Mouse (Mus musculus) intestine, postnatal 0 days (tissue): Measurements from ENCODE around the gene 4930469K13Rik. TPM values are rescaled to one million over a fixed set of nuclear protein-coding genes. Genes with fewer than 3 reads are reported as not detected.

ENCODE experiments used
- ATAC-seq: fragments of 200-750 bp; cut with Nextera tagmentation; 2 replicates; pipeline ENCODE4 v1.8.0; 2017; ENCODE audit warnings: mild to moderate bottlenecking, moderate TSS enrichment, moderate library complexity
- H3K27ac ChIP-seq: fragments of 300-500 bp; sonication (generic); 2 replicates; pipeline ENCODE4 v1.5.1; 2014; ENCODE audit warnings: mild to moderate bottlenecking, low read depth, low read length, moderate library complexity
- H3K27me3 ChIP-seq: fragments of 300-500 bp; sonication (generic); replicated peaks from 2 replicates; pipeline ENCODE4 v1.6.1; 2014; ENCODE audit warnings: low read length, mixed read lengths; ENCODE audit not compliant: control insufficient read depth, insufficient read depth
- H3K36me3 ChIP-seq: fragments of 300-500 bp; sonication (generic); 2 replicates; pipeline ENCODE4 v1.6.1; 2014; ENCODE audit warnings: mild to moderate bottlenecking, moderate library complexity; ENCODE audit not compliant: control insufficient read depth, insufficient read depth
- H3K4me1 ChIP-seq: fragments of 300-500 bp; sonication (generic); replicated peaks from 2 replicates; pipeline ENCODE4 v1.6.1; 2014; ENCODE audit warnings: antibody characterized with exemption, low read length, mixed read lengths; ENCODE audit not compliant: control insufficient read depth, insufficient read depth
- H3K4me2 ChIP-seq: fragments of 300-500 bp; sonication (generic); replicated peaks from 2 replicates; pipeline ENCODE4 v1.6.1; 2014; ENCODE audit warnings: low read depth, mild to moderate bottlenecking, moderate library complexity
- H3K4me3 ChIP-seq: fragments of 300-500 bp; sonication (generic); 2 replicates; pipeline ENCODE4 v1.5.1; 2014; ENCODE audit warnings: low read depth, low read length
- H3K9ac ChIP-seq: fragments of 300-500 bp; sonication (generic); 2 replicates; pipeline ENCODE4 v1.6.1; 2014; ENCODE audit warnings: mild to moderate bottlenecking, low read depth, low read length
- H3K9me3 ChIP-seq: fragments of 300-500 bp; sonication (generic); 2 replicates; pipeline ENCODE4 v1.6.1; 2016; ENCODE audit warnings: mixed run types; ENCODE audit not compliant: control insufficient read depth
- CTCF ChIP-seq: sonication (generic); IDR thresholded peaks from 2 replicates; pipeline ENCODE4 v1.5.1; 2016; ENCODE audit warnings: low read depth, mild to moderate bottlenecking, control low read depth, antibody characterized with exemption, moderate library complexity
- WGBS: fragments of 180-500 bp; shearing (Covaris S2); extraction: QIAGEN DNeasy Blood & Tissue Kit; methylation state at CpG from one replicate; pipeline ENCODE4 v1.1.7; 2014; 5-methylcytosine and 5-hydroxymethylcytosine counted together
- polyA plus RNA-seq: library from polyadenylated mRNA; unstranded; fragments of >200 nt; fragmentation: Nextera tagmentation; extraction: Ambion mirVana; gene quantifications from 2 replicates; pipeline ENCODE4 v1.2.1, GENCODE M21; 2015

4930469K13Rik gene
- polyA plus RNA-seq, 1 experiment from 2014 or later: not detected

DNA sequence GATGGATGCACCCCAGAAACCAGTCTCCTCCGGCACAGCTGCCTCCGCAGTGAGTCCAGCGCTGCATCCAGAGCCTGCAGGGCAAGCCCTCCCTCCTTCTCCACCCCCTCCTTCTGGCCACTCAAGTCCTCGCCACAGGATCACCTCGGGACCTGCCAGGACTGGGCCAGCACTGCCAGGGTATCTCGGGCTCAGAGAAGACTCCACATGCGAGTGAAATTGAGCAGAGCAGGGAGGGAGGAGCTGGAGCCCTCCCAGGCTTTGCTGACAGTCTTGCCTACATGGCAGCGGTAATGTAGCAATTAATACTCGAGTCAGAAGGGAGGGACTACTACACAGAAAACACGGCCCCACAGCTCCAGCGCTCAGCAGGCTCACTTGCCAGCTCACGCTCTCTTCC lies 105.4 kb downstream of the 4930469K13Rik start, which contains the start of gene Kcnip1:
Gene Kcnip1, minus strand, starts transcription at position 215 of the 400 bp plus-strand sequence.
- no peak within 1 kb of the TSS for H3K9ac ChIP-seq

DNA sequence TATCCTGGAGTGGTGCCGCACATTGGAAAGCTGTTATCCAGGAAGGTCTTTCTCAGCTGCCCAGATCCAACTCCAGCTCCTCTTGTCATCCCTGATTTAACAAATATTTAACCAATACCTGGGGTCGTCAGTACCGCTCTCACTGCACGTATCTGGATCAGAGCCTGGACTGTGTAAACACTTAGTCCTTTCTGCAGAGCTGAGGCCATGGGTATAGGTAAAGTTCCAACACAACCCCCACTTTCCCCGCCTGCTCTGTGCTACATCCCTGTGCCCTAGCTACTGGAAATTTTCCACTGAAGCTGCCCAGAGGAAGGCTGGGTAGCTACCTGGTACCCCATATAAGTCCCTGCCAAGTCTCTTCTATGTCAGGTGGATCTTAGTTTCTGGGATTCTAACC lies 108.4 kb downstream of the 4930469K13Rik start:
- no peaks in the 10 kb centered on the region for H3K27me3 ChIP-seq
- H3K27ac ChIP-seq: no peak overlapping the region
- TF ChIP-seq CTCF: no peak
- H3K4me3 ChIP-seq: no peak overlapping the region
- ATAC-seq: no peak
- WGBS: 42% methylated on average over 5 of the region's 5 CpGs
- no peak overlapping the region for H3K9ac ChIP-seq
- no peaks in the 10 kb centered on the region for H3K36me3 ChIP-seq
- H3K4me1 ChIP-seq: no peaks in the 10 kb centered on the region
- no peak overlapping the region for H3K4me2 ChIP-seq
- no peaks in the 10 kb centered on the region for H3K9me3 ChIP-seq

More for the DNA sequence above, 105.4 kb downstream of the 4930469K13Rik start, which contains the start of gene Kcnip1:
- H3K36me3 ChIP-seq: no peaks in the 10 kb centered on the region
- H3K9me3 ChIP-seq: no peaks in the 10 kb centered on the region
- TF ChIP-seq CTCF: no peak
- no peak for ATAC-seq
- peak within 1 kb of the TSS; percentile 39; the same call in 1 of the 2 replicates for H3K4me2 ChIP-seq
- H3K27me3 ChIP-seq: no peaks in the 10 kb centered on the region
- H3K4me1 ChIP-seq: no peaks in the 10 kb centered on the region
- WGBS: 16% methylated on average over 12 of the region's 12 CpGs
- H3K4me3 ChIP-seq: no peak within 1 kb of the TSS
- no peak within 1 kb of the TSS for H3K27ac ChIP-seq

DNA sequence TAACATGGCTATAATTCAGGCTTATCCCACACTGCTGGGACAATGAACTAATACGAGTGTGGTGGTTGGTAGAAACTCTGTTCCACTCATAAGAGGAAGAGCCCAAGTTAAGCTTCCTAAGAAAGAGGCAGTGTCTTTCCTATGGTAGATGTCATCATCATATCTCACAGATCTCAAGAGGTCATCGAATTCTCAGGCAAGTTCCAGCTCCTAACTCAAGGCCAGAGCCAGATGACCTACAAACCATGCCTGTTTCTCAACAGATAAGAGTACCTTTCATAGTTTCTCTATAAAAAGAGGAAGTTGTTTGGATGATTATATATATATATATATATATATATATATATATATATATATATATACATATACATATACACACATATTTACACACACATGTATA lies 111.8 kb downstream of the 4930469K13Rik start:
- no peak for TF ChIP-seq CTCF

DNA sequence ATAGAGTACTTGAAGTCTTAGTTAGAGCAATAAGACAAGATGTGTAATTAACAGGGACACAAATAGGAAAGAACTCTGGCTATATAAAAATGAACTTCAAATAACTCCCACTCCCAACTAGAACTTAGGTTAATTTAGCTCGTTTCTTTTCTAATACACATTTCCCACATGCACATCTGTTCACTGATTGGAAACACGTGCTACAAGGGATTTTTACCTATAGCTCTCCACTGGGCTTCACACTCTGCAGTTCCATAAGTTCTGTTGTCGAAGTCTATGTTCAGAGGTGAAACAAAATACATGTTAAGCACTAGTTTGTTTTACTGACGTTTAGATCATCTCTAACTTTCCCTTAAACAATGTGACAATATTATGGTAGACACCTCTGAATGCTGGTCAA lies 118.2 kb downstream of the 4930469K13Rik start:
- no peaks in the 10 kb centered on the region for H3K4me1 ChIP-seq
- no peak overlapping the region for H3K4me2 ChIP-seq
- 78% methylated on average over 4 of the region's 4 CpGs for WGBS
- no peaks in the 10 kb centered on the region for H3K9me3 ChIP-seq
- H3K4me3 ChIP-seq: no peak overlapping the region
- H3K27ac ChIP-seq: no peak overlapping the region
- no peak for ATAC-seq
- no peaks in the 10 kb centered on the region for H3K36me3 ChIP-seq
- no peak for TF ChIP-seq CTCF
- H3K9ac ChIP-seq: no peak overlapping the region
- H3K27me3 ChIP-seq: no peaks in the 10 kb centered on the region

More for the DNA sequence above, 111.8 kb downstream of the 4930469K13Rik start:
- H3K4me3 ChIP-seq: no peak overlapping the region
- no peak for ATAC-seq
- H3K27ac ChIP-seq: no peak overlapping the region
- 84% methylated on average over 2 of the region's 2 CpGs for WGBS
- no peaks in the 10 kb centered on the region for H3K4me1 ChIP-seq
- H3K9ac ChIP-seq: no peak overlapping the region
- H3K36me3 ChIP-seq: no peaks in the 10 kb centered on the region
- H3K27me3 ChIP-seq: no peaks in the 10 kb centered on the region
- no peaks in the 10 kb centered on the region for H3K9me3 ChIP-seq
- H3K4me2 ChIP-seq: no peak overlapping the region

DNA sequence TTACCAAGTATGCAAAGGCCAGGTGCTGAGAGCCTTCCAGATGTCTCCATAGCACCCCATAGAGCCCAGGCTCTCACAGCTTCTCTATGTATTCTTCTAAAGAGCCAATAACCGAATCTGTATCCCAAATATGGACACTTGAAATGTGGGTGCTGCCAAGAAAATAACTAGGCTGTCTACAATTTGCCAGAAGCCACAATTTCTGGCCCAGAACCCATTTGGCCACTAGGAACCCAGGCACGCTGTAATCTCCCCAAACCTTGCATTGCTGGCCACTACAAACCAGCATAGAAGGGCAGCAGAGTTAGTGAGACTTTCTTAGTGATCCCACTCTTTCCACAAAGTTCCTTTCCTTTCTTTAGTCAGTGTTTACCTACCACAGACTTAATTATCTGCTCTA lies 123.2 kb downstream of the 4930469K13Rik start:
- ATAC-seq: no peak
- WGBS: 80% methylated on average over 2 of the region's 2 CpGs
- no peak overlapping the region for H3K4me3 ChIP-seq
- H3K4me1 ChIP-seq: no peaks in the 10 kb centered on the region
- H3K4me2 ChIP-seq: no peak overlapping the region
- H3K9me3 ChIP-seq: no peaks in the 10 kb centered on the region
- no peaks in the 10 kb centered on the region for H3K36me3 ChIP-seq
- no peak overlapping the region for H3K27ac ChIP-seq
- H3K27me3 ChIP-seq: no peaks in the 10 kb centered on the region
- H3K9ac ChIP-seq: no peak overlapping the region
- no peak for TF ChIP-seq CTCF

DNA sequence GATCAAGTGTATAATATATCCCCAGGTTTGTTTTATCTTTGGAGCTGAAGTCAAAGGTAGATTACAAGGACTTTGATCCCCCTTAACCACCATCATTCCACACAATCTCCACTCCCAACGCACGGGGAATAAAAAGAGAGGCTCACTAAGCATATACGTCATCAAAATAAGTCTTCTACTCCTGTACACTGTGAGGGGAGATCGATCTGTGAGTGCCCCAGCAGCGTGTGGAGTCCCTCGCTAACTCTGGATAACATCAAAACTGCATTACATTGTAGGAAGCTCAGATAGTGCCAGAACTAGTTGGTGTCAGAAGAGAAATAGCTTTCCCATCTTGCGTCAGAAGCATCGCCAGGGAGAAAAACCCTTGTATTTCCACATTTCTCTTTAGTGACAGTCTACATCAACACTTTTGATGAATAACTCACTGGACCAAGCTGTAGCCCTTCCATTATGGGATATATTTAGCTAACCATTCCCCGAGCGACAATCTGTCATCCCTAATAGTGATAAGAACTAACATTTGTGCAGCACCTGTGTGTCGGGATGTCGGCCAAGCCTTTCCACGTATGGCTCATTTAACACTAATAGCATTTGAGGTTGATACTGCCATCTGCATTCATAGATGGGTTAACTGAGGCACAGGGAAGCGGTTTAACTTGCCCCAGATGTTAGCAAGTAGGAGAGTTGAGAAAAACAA lies 123.9 kb downstream of the 4930469K13Rik start:
- Histone ChIP-seq H3K36me3 (no peaks in the 10 kb centered on the region), H3K4me1 (no peaks in the 10 kb centered on the region), H3K9ac (no peak overlapping the region), H3K4me2 (no peak overlapping the region), H3K9me3 (no peaks in the 10 kb centered on the region), H3K27me3 (no peaks in the 10 kb centered on the region), H3K27ac (no peak overlapping the region), H3K4me3 (no peak overlapping the region)
- no peak for TF ChIP-seq CTCF
- WGBS: 60% methylated on average over 14 of the region's 14 CpGs
- ATAC-seq: no peak

DNA sequence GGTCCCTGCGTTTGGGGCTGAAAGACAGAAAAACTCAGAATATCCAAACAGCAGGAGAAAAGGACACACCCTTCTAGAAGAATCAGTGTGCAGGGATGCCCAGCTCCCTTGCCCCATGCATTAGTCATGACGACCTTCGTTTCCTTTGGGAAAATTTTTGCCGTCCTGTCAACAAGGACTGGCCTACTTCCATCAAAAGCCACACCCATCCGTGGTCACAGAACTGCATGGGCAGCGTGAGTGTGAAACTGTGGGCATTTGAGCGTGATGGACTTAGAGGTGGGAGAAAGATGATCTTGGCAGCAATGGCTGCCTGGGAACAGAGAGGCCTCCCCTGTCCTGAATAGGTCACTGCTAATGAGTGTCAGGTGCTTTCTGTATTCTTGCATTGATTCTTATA lies 126.2 kb downstream of the 4930469K13Rik start:
- no peaks in the 10 kb centered on the region for H3K9me3 ChIP-seq
- H3K4me1 ChIP-seq: no peaks in the 10 kb centered on the region
- H3K27ac ChIP-seq: no peak overlapping the region
- H3K4me3 ChIP-seq: no peak overlapping the region
- H3K36me3 ChIP-seq: no peaks in the 10 kb centered on the region
- TF ChIP-seq CTCF: no peak
- ATAC-seq: no peak
- H3K4me2 ChIP-seq: no peak overlapping the region
- H3K9ac ChIP-seq: no peak overlapping the region
- H3K27me3 ChIP-seq: no peaks in the 10 kb centered on the region
- 80% methylated on average over 7 of the region's 7 CpGs for WGBS
